Mouse (Mus musculus) effector memory CD4-positive, alpha-beta T cell, adult 5 months (primary cell): Measurements from ENCODE around the gene Dhx8. TPM values are rescaled to one million over a fixed set of nuclear protein-coding genes. Genes with fewer than 3 reads are reported as not detected.

Source experiments
- polyA plus RNA-seq: library from polyadenylated mRNA; unstranded; fragments of 100-300 nt; shearing (Covaris generic); gene quantifications from one replicate; pipeline ENCODE4 v1.2.1, GENCODE M21; 2017

Dhx8 gene
- 52.7 TPM for polyA plus RNA-seq

GRCm38 (mm10) chr11:101732518-101733440 is at the start of gene Dhx8:
Gene Dhx8 (plus strand): TSS chr11:101732919.

GRCm38 (mm10) chr11:101785143-101785851 is 52.6 kb downstream of the Dhx8 start, which contains the start of gene Etv4:
Gene Etv4 (minus strand): TSS chr11:101785371.

Other genes starting within 250 kb of the Dhx8 start
- gene Brca1, start 181.0 kb upstream of the Dhx8 start, polyA plus RNA-seq, result 2.3 TPM
- 134 TPM for gene Nbr1, start 180.8 kb upstream of the Dhx8 start, polyA plus RNA-seq
- 9.4 TPM for gene Tmem106a, start 150.7 kb upstream of the Dhx8 start, polyA plus RNA-seq
- not detected for gene Gm11634, start 133.7 kb upstream of the Dhx8 start, polyA plus RNA-seq
- gene Rdm1, start 105.7 kb upstream of the Dhx8 start, polyA plus RNA-seq, result 41.2 TPM
- 4.8 TPM for gene Arl4d, start 67.4 kb upstream of the Dhx8 start, polyA plus RNA-seq
- gene Etv4, start 52.5 kb downstream of the Dhx8 start, polyA plus RNA-seq, result not detected
- gene Meox1, start 161.5 kb downstream of the Dhx8 start, polyA plus RNA-seq, result not detected
- gene Sost, start 234.1 kb downstream of the Dhx8 start, polyA plus RNA-seq, result not detected